Mouse (Mus musculus): ENCODE results near the gene Msantd2. TPM values are rescaled to one million over a fixed set of nuclear protein-coding genes. Genes with fewer than 3 reads are reported as not detected.

Gene Msantd2
- polyA plus RNA-seq, 1 experiment = 22.9 TPM

DNA sequence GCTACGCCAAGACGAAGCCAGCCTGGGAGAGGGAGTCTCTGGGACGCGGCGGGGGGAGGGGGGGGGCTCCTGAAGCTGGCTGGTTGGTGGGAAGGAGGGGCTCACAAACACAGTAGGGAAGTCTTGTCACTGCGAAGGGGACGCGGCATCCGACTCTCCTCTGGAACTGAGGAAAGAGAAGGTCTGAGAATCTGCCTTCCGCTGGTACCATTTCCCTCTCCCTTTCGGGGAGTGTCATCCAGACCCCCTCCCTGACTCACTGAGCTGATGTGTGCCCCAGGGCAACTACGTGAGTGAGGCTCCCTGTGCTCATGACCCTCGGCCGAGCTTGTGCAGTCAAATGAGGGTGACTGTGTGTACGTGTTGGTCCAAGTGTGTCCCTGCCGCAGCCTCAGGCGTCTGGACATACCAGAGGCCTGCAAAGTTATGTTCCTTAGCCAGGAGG is 56.1 kb downstream of the Msantd2 start:
- 37% methylated on average over 17 of the region's 17 CpGs for WGBS
- TF ChIP-seq POLR2A (IDR thresholded peaks at IDR 0.05; ENCODE audit: borderline replicate concordance, extremely low read depth, low read depth, low read length) (peak; percentile 30; the same call in 1 of the 2 replicates), CTCF (IDR thresholded peaks at IDR 0.05; ENCODE audit: insufficient read depth, low read length) (no peak)
- Histone ChIP-seq H3K4me1 (ENCODE audit: control insufficient read depth, insufficient read depth, low read length) (peaks cover 21% of the 10 kb centered on the region), H3K4me3 (replicated peaks; ENCODE audit: extremely low read depth, low read depth, low read length) (no peak overlapping the region)
- DNase-seq = no peak

DNA sequence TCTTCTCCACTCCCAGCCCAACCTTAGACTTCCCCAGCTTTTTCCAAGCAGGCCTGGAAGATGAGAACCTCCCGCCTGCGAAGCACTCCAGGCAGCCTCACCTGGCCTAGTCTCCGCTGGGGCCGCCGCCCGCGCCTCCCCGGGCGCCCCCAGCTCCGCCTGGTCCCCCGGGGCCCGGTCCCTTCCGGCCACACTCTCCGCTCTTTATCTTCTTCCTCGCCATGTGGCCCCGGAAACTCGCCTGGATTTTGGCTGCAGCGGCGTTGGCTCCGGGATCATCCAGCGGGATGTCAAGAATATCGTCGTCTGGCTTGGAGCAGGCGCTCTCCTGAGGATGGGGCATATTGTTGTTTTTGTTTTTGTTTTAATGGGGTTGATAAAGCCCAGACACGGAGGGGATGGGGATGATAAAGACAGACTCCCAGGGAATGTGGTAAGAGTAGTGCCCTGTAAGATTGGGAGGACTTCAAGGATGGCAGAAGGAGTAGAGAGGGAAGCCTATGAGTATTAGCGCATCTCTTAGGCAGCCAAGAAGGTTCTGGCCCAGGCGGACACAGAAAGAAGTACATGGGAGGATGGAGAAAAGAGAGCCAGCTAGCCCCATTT is 56.8 kb downstream of the Msantd2 start:
- H3K4me1 ChIP-seq (ENCODE audit: control insufficient read depth, insufficient read depth, low read length) = peaks cover 19% of the 10 kb centered on the region
- TF ChIP-seq CTCF (IDR thresholded peaks at IDR 0.05; ENCODE audit: insufficient read depth, low read length) (no peak), POLR2A (IDR thresholded peaks at IDR 0.05; ENCODE audit: borderline replicate concordance, extremely low read depth, low read depth, low read length) (no peak)
- 52% methylated on average over 27 of the region's 27 CpGs for WGBS
- DNase-seq = no peak
- no peak overlapping the region for H3K4me3 ChIP-seq (replicated peaks; ENCODE audit: extremely low read depth, low read depth, low read length)

DNA sequence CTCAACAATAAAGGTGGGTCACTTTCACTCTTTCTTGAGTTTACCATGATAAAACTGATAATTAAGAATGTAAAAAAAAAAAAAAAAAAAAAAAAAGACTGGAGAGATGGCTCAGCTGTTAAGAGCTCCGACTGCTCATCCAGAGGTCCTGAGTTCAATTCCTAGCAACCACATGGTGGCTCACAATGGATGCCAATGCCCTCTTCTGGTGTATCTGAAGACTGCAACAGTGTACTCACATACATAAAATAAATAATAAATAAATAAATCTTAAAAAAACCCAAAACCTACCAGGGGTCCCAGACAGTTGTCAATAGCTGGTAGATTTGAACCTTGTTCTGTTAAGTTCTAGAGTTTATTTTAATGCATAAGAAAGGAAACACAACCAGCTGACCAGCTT is 57.8 kb downstream of the Msantd2 start:
- no peak for DNase-seq
- no peak overlapping the region for H3K4me3 ChIP-seq (replicated peaks; ENCODE audit: extremely low read depth, low read depth, low read length)
- WGBS = 46% methylated on average over 1 of the region's 1 CpGs
- TF ChIP-seq CTCF (IDR thresholded peaks at IDR 0.05; ENCODE audit: insufficient read depth, low read length) = no peak
- no peak for TF ChIP-seq POLR2A (IDR thresholded peaks at IDR 0.05; ENCODE audit: borderline replicate concordance, extremely low read depth, low read depth, low read length)
- peaks cover 13% of the 10 kb centered on the region for H3K4me1 ChIP-seq (ENCODE audit: control insufficient read depth, insufficient read depth, low read length)

DNA sequence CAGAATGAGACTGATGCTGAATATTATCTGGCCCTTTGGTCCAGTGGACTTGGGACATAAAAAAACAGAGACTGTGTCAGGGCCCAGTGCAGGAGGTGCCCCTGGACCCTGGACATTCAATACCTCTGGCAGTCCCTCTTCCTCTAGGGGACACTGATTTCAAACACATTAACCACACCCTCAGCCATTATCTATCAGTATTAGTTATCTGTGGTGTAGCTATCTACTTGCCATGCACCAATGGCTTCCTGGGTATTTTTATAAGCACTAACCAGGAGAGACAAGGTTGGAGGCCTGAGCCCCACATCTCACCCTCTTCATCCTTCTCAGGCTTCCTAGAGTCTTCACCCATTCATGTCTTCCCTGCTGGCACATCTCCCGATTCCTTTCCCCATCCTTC is 61.3 kb downstream of the Msantd2 start:
- Histone ChIP-seq H3K4me1 (ENCODE audit: control insufficient read depth, insufficient read depth, low read length) (peaks cover 3% of the 10 kb centered on the region; the same call in 1 of the 2 replicates), H3K4me3 (replicated peaks; ENCODE audit: extremely low read depth, low read depth, low read length) (no peak overlapping the region)
- no peak for DNase-seq
- WGBS = 74% methylated on average over 1 of the region's 1 CpGs
- TF ChIP-seq POLR2A (IDR thresholded peaks at IDR 0.05; ENCODE audit: borderline replicate concordance, extremely low read depth, low read depth, low read length) (no peak), CTCF (IDR thresholded peaks at IDR 0.05; ENCODE audit: insufficient read depth, low read length) (no peak)

DNA sequence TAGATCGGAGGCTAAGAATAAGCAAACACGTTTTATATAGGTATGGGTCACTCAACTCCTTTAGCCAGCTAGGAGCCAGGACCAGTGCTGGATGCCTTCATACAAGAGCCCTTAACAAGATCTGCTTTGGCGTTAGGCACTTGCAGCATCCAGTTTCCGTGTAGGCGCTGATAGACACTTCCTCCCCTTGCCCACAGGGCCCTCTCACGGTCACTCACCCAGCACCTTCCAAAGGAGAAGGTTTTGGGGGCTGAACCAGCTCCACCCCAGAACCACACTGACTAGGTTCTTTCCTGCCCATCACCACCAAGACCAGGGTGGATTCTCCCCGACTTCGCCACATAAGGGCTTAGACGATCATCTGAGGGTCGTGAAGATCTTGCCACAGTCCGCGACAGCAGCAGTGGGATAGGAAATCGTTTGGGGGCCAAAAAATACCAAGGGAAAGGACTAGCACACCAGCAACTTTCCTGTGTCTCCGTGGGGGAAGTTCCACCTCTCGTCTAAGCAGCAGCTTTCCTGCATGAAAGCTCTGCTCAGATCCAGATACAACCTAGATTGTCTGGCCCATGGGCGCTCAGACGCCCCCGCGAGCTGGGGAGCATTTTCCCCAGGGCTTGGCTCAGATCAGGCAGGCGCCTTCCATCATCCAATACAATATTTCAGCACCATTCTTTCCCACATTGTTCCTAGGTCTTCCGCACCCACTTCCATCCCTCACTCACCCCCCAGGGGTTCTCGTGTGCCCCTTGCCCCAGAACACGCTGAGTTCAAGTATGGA is 62.8 kb downstream of the Msantd2 start:
- H3K4me3 ChIP-seq (replicated peaks; ENCODE audit: extremely low read depth, low read depth, low read length) = peak overlapping the region; percentile 48
- TF ChIP-seq POLR2A (IDR thresholded peaks at IDR 0.05; ENCODE audit: borderline replicate concordance, extremely low read depth, low read depth, low read length) (no peak), CTCF (IDR thresholded peaks at IDR 0.05; ENCODE audit: insufficient read depth, low read length) (no peak)
- WGBS = 2% methylated on average over 23 of the region's 23 CpGs
- peaks cover 3% of the 10 kb centered on the region; the same call in 1 of the 2 replicates for H3K4me1 ChIP-seq (ENCODE audit: control insufficient read depth, insufficient read depth, low read length)
- no peak for DNase-seq

DNA sequence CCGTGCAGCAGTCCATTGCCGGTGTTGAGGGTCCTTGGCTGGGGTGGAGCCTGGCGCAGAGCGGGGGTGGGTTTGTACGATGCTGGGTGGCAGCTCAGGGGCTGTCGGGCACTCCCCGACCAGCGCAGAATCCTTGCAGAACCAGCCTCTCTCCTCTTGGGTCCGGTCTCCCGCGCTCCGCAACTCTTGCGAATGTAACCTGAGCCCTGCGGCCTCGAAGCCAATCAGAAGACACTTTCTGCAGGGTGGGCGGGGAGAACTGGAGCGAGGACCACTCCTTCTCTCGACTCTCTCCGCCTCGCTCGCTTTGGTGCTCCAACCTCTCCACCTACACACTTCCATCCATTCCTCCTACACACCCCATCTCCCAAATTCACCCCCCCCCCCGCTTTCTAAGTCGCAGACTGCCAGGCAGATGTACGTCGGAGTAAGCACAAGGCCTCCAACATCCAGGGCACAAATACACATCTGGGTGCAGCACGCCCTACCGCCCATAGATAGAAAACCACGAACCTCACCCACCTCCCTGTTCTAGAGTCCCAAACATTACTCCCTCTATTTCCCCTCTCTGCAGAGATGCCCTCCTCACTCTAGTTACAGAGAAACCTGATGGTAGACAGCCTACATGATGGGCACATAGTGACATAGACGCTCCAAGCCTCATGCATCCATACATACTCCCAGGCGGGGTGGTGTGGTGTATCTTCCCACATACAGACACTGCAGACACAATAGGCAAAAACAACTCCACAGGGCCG is 63.6 kb downstream of the Msantd2 start, which contains the start of gene Nrgn:
Gene Nrgn, minus strand, starts transcription at position 369 of the 758 bp plus-strand sequence.
- TF ChIP-seq POLR2A (IDR thresholded peaks at IDR 0.05; ENCODE audit: borderline replicate concordance, extremely low read depth, low read depth, low read length) = no peak
- no peak for TF ChIP-seq CTCF (IDR thresholded peaks at IDR 0.05; ENCODE audit: insufficient read depth, low read length)
- DNase-seq = peak; percentile 75
- WGBS = 5% methylated on average over 31 of the region's 31 CpGs

DNA sequence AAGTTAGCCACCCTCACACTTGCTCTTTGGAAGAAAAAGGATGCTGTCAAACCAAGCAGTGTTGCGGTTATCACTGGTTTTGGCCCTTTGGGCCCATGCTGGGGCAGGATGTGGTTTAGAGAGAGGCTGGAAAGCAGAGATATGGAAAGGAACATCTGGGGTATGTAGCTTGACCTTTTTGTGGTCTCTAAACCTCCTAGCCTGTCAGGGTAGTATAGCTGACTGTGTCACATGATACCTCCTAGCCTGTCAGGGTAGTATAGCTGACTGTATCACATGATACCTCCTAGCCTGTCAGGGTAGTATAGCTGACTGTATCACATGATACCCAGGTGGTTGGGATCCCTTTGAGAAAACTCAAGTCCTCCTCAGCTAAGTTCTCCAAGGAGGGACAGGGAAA is 65.2 kb downstream of the Msantd2 start:
- TF ChIP-seq CTCF (IDR thresholded peaks at IDR 0.05; ENCODE audit: insufficient read depth, low read length) = no peak
- no peak for TF ChIP-seq POLR2A (IDR thresholded peaks at IDR 0.05; ENCODE audit: borderline replicate concordance, extremely low read depth, low read depth, low read length)
- no peak for DNase-seq
- H3K4me1 ChIP-seq (ENCODE audit: control insufficient read depth, insufficient read depth, low read length) = peaks cover 3% of the 10 kb centered on the region; the same call in 1 of the 2 replicates
- 73% methylated on average over 1 of the region's 1 CpGs for WGBS
- no peak overlapping the region for H3K4me3 ChIP-seq (replicated peaks; ENCODE audit: extremely low read depth, low read depth, low read length)

More for the DNA sequence above, 63.6 kb downstream of the Msantd2 start, which contains the start of gene Nrgn:
- Histone ChIP-seq H3K4me1 (ENCODE audit: control insufficient read depth, insufficient read depth, low read length) (peaks cover 3% of the 10 kb centered on the region; the same call in 1 of the 2 replicates), H3K4me3 (replicated peaks; ENCODE audit: extremely low read depth, low read depth, low read length) (peak within 1 kb of the TSS; percentile 48)

DNA sequence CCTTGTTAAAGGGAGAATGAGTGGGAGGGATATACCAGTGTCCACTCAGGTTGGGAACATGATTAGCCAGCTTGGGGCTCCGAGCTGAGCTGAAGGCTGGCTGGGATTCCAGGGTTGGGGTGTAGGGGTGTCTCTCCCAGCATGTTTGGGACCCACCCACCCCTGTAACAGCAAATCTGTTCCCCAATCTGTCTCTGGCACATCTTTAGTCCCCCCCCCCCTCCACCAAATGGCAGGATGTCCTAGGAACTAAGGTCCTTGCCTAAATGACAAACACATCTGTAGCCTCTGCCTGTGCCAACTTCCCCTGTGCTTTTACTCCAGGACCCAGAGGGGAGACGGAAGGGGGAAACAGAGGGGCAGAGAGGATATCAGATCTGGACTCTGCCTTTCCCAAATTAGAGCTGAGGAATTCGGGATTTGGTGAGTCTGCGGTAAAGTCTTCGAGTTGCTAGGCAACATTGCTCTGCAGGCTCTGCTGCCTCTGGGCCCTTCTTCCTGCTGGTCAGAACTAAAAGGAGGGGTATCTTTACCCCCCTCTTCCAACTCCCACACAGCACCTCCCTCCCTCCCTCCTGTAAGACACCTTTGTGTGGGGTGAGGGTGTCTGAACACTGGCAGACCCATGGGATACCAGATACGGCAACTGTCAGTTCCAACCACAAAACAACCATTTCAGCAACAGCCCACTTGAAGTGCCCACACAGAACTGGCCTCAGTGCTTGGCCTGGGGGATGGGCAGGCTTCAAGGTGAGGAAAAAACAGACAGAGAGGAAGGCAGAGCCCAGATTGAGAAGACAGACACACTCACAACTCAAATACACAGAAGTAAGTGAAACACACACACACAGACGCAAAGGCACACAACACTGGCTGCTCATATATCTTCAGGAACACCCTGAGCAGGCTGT is 66.0 kb downstream of the Msantd2 start, which contains the start of gene Siae:
Gene Siae, plus strand, starts transcription at position 861 of the 911 bp plus-strand sequence.
- 41% methylated on average over 7 of the region's 7 CpGs for WGBS
- Histone ChIP-seq H3K4me1 (ENCODE audit: control insufficient read depth, insufficient read depth, low read length) (peaks cover 3% of the 10 kb centered on the region; the same call in 1 of the 2 replicates), H3K4me3 (replicated peaks; ENCODE audit: extremely low read depth, low read depth, low read length) (no peak within 1 kb of the TSS)
- TF ChIP-seq CTCF (IDR thresholded peaks at IDR 0.05; ENCODE audit: insufficient read depth, low read length) = no peak
- no peak for TF ChIP-seq POLR2A (IDR thresholded peaks at IDR 0.05; ENCODE audit: borderline replicate concordance, extremely low read depth, low read depth, low read length)
- no peak for DNase-seq
